Mouse (Mus musculus) forebrain, embryonic 10.5 days (tissue): ENCODE measurements around the gene Ppp1r9b. TPM values are rescaled to one million over a fixed set of nuclear protein-coding genes. Genes with fewer than 3 reads are reported as not detected.

Experiments used
- DNase-seq: peaks from one replicate; pipeline ENCODE4 v3.0.0-alpha.2; 2017; ENCODE audit warnings: low spot score; ENCODE audit errors: extremely low spot score
- H3K27ac ChIP-seq: fragments of 300-500 bp; sonication (generic); 2 replicates; pipeline ENCODE4 v1.5.1; 2016; ENCODE audit warnings: mild to moderate bottlenecking
- H3K27me3 ChIP-seq: fragments of 300-500 bp; sonication (generic); 2 replicates; pipeline ENCODE4 v1.6.1; 2016; ENCODE audit warnings: mild to moderate bottlenecking; ENCODE audit not compliant: poor library complexity, severe bottlenecking
- H3K36me3 ChIP-seq: fragments of 300-500 bp; sonication (generic); replicated peaks from 2 replicates; pipeline ENCODE4 v1.6.1; 2016; ENCODE audit warnings: mild to moderate bottlenecking, moderate library complexity
- H3K4me1 ChIP-seq: fragments of 300-500 bp; sonication (generic); 2 replicates; pipeline ENCODE4 v1.6.1; 2016
- H3K4me3 ChIP-seq: fragments of 300-500 bp; sonication (generic); 2 replicates; pipeline ENCODE4 v1.5.1; 2016; ENCODE audit warnings: mild to moderate bottlenecking, moderate library complexity
- H3K9me3 ChIP-seq: fragments of 300-500 bp; sonication (generic); 2 replicates; pipeline ENCODE4 v1.6.1; 2016; ENCODE audit warnings: mild to moderate bottlenecking, moderate library complexity
- WGBS: fragments of 180-500 bp; shearing (Covaris S2); methylation state at CpG from one replicate; pipeline ENCODE4 v1.1.7; 2016; 5-methylcytosine and 5-hydroxymethylcytosine counted together
- polyA plus RNA-seq: library from polyadenylated mRNA; unstranded; fragments of >200 nt; fragmentation: Nextera tagmentation; extraction: Ambion mirVana; gene quantifications from 2 replicates; pipeline ENCODE4 v1.2.1, GENCODE M21; 2016

Gene Ppp1r9b
- 8.7 and 10.7 TPM in 2 replicates for polyA plus RNA-seq

DNA sequence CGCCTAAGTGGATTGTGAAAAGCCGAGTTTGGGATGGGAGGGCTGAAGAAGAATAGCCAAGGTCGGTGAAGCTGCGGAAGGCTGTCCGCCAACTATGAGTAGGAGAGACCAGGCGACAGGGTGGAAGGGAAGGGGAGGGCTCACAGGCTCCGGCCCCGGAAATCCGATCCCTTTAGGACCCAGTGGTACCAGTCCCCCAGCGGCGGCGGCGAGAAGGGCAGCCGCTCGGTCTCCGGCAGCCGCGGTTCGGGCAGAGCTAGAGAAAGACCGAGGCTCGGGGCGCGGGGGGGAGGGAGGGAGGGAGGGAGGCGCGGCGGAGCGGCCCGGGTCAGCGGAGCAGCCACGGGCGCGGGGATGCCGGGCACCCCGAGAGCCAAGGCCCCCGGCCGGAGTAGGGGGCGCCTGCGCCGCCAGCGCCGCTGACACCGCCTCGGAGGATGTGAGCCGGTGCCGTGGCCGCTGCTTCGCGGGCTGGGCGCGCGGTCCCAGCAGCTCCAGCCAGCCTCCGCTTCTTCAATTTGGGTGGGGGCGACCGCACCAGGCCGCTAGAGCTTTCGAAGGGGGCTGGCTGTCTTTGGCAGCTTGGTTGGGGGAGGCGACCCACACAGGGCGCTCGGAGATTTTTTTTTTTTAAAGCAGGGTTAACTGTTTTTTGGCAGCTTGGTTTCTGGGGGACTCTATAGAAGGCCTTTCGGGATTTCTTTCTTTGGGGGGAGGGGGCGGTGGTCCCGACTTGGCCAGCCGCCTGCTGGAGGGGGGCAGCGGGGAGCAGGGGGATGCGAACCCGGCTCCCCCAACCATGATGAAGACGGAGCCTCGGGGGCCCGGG, at the start of gene Ppp1r9b:
Gene Ppp1r9b (plus strand): TSS at position 287 of the 829 bp plus-strand sequence.
- no peaks in the 10 kb centered on the region for H3K27me3 ChIP-seq
- peaks cover 94% of the 10 kb centered on the region for H3K4me1 ChIP-seq
- WGBS, result under 1% methylated on average over 64 of the region's 69 CpGs
- H3K36me3 ChIP-seq, result peaks cover 21% of the 10 kb centered on the region
- H3K4me3 ChIP-seq, result peak within 1 kb of the TSS; percentile 96
- peak; percentile 95 for DNase-seq
- peak within 1 kb of the TSS; percentile 97 for H3K27ac ChIP-seq
- H3K9me3 ChIP-seq, result no peaks in the 10 kb centered on the region

GRCm38 (mm10) chr11:94941121-94941520, 49.7 kb upstream of the Ppp1r9b start:
- Histone ChIP-seq H3K4me3 (no peak overlapping the region), H3K27ac (no peak overlapping the region), H3K9me3 (no peaks in the 10 kb centered on the region), H3K4me1 (peaks cover 26% of the 10 kb centered on the region), H3K27me3 (peaks cover 90% of the 10 kb centered on the region), H3K36me3 (peaks cover 10% of the 10 kb centered on the region)
- DNase-seq, result no peak
- WGBS, result 42% methylated on average over 9 of the region's 9 CpGs

DNA sequence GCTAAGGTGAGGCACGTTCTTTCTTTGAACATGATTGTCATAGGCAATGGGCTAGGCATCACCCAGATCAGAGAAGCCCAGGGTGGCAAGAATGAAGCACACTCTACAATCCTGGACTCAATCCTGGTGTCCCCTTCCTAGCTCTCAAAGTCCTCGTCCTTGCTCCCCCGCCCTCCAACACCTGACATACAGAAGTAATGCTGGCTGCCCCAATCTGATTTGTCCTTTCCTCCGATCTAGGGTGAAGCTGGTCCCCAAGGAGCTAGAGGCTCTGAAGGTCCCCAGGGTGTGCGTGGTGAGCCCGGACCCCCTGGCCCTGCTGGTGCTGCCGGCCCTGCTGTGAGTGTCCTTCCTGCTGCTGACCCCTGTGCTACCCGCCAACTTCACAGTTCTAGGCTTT, 49.1 kb upstream of the Ppp1r9b start:
- H3K27ac ChIP-seq, result 0 out of 2 replicates have a peak overlapping the region, but pooled peaks have one; percentile 20
- H3K4me3 ChIP-seq, result no peak overlapping the region
- WGBS, result 86% methylated on average over 8 of the region's 8 CpGs
- peaks cover 11% of the 10 kb centered on the region for H3K36me3 ChIP-seq
- H3K27me3 ChIP-seq, result peaks cover 84% of the 10 kb centered on the region
- peaks cover 19% of the 10 kb centered on the region for H3K4me1 ChIP-seq
- H3K9me3 ChIP-seq, result no peaks in the 10 kb centered on the region
- DNase-seq, result no peak

DNA sequence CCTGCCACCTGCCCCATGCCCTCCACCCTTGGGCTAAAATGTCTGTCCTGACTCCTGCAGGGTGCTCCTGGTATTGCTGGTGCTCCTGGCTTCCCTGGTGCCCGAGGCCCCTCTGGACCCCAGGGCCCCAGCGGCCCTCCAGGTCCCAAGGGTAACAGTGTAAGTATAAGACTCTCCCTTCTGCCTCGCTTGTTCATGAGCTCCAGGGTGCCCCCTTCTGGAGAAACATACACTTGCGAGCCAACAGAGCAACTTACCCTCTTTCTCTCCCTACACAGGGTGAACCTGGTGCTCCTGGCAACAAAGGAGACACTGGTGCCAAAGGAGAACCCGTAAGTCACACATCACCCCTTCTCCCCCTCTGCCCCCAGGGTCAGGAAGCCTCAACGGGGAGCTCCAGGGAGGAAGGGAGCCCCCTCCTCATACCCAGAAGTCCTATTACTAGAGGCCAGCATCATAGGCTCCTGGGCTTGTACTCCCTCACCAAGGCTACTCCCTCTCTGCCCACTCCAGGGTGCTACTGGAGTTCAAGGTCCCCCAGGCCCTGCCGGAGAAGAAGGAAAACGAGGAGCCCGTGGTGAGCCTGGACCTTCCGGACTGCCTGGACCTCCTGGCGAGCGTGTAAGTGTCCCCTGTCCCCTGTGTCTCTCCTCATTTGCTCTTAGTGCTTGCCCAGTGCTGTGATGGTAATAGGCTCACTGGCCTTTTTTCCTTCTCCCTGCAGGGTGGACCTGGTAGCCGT, 48.4 kb upstream of the Ppp1r9b start:
- Histone ChIP-seq H3K9me3 (no peaks in the 10 kb centered on the region), H3K4me1 (peaks cover 14% of the 10 kb centered on the region), H3K27me3 (peaks cover 85% of the 10 kb centered on the region), H3K4me3 (no peak overlapping the region), H3K36me3 (peaks cover 18% of the 10 kb centered on the region), H3K27ac (0 out of 2 replicates have a peak overlapping the region, but pooled peaks have one; percentile 20)
- DNase-seq, result no peak
- WGBS, result 50% methylated on average over 13 of the region's 13 CpGs

DNA sequence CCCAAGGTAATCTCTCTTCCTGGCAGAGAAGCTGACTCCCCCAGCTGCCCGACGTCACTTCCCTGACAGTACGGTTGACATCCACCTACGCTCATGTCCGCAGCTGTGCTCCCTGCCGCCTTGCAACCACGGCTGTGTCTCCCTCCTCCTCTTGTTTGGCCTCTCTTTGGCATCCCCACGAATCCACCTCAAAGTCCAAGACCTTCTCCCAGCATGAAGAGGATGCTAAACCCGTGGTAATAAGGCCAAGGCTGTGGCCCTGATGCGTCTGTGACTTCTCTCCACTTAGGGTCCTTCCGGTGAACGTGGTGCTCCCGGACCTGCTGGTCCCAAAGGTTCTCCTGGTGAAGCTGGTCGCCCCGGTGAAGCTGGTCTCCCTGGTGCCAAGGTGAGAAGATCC, 47.8 kb upstream of the Ppp1r9b start:
- H3K4me3 ChIP-seq, result no peak overlapping the region
- H3K9me3 ChIP-seq, result no peaks in the 10 kb centered on the region
- H3K27ac ChIP-seq, result no peak overlapping the region
- WGBS, result 83% methylated on average over 15 of the region's 15 CpGs
- H3K36me3 ChIP-seq, result peaks cover 22% of the 10 kb centered on the region
- peaks cover 8% of the 10 kb centered on the region for H3K4me1 ChIP-seq
- peaks cover 80% of the 10 kb centered on the region for H3K27me3 ChIP-seq
- DNase-seq, result no peak

- H3K4me3 ChIP-seq, result no peak overlapping the region
- peaks cover 11% of the 10 kb centered on the region for H3K4me1 ChIP-seq
- peaks cover 28% of the 10 kb centered on the region for H3K36me3 ChIP-seq
- H3K27me3 ChIP-seq, result peaks cover 67% of the 10 kb centered on the region
- no peaks in the 10 kb centered on the region for H3K9me3 ChIP-seq
- no peak overlapping the region for H3K27ac ChIP-seq
- 14% methylated on average over 8 of the region's 8 CpGs for WGBS
- no peak for DNase-seq
Measured at GRCm38 (mm10) chr11:94944295-94944694, 46.5 kb upstream of the Ppp1r9b start.

- H3K4me1 ChIP-seq, result peaks cover 11% of the 10 kb centered on the region
- 86% methylated on average over 12 of the region's 12 CpGs for WGBS
- H3K27me3 ChIP-seq, result peaks cover 58% of the 10 kb centered on the region
- H3K36me3 ChIP-seq, result peaks cover 36% of the 10 kb centered on the region
- no peak overlapping the region for H3K4me3 ChIP-seq
- H3K27ac ChIP-seq, result no peak overlapping the region
- H3K9me3 ChIP-seq, result peaks cover 4% of the 10 kb centered on the region; the same call in 1 of the 2 replicates
- DNase-seq, result no peak
Measured at GRCm38 (mm10) chr11:94945236-94945635, 45.6 kb upstream of the Ppp1r9b start.

DNA sequence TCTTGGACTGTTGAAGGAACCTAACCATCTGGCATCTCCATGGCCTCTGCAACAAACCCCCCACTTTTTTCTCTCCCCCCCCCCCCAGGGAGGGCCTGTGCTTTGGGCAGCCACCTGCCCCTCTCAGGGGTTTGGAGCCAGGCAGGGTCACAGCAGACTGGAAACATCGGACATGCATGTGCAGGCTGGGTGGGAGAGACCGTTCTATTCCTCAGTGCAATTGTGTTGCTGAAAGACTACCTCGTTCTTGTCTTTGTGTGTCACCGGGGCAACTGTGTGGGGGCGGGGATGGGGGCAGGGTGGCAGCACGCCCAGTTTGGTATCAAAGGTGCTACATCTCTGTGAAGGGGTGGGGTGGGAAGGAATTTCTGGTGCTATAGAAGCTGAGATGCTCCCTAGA, 38.7 kb upstream of the Ppp1r9b start:
- Histone ChIP-seq H3K36me3 (peaks cover 32% of the 10 kb centered on the region), H3K9me3 (peaks cover 5% of the 10 kb centered on the region; the same call in 1 of the 2 replicates), H3K4me3 (peak overlapping the region; percentile 18), H3K27me3 (peaks cover 12% of the 10 kb centered on the region; the same call in 1 of the 2 replicates), H3K4me1 (peaks cover 39% of the 10 kb centered on the region), H3K27ac (peak overlapping the region; percentile 87)
- WGBS, result 8% methylated on average over 6 of the region's 6 CpGs
- DNase-seq, result no peak

GRCm38 (mm10) chr11:94955103-94955502, 35.7 kb upstream of the Ppp1r9b start:
- Histone ChIP-seq H3K9me3 (peaks cover 2% of the 10 kb centered on the region; the same call in 1 of the 2 replicates), H3K36me3 (peaks cover 12% of the 10 kb centered on the region), H3K27ac (peak overlapping the region; percentile 75), H3K4me1 (peaks cover 43% of the 10 kb centered on the region), H3K27me3 (peaks cover 9% of the 10 kb centered on the region; the same call in 1 of the 2 replicates), H3K4me3 (no peak overlapping the region)
- no peak for DNase-seq
- 75% methylated on average over 9 of the region's 9 CpGs for WGBS

DNA sequence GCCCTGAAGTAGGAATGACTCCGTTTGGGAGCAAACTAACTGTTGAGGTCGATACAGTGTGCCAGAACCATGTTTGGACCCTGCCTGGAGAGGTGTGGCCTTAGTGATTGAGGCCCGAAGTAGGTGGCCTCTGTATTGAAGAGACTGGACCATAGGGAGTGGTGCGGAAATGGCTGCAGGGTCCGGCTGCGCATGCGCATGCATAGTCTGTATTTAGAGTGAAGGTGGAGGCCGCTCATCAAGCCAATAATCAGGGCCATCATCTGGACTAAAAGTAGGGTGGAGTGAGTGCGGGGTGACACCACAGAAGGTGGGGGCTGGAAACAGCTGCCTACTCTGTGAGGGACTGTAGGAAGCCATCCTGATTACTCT, 33.2 kb upstream of the Ppp1r9b start:
- Histone ChIP-seq H3K9me3 (no peaks in the 10 kb centered on the region), H3K36me3 (no peaks in the 10 kb centered on the region), H3K27me3 (peaks cover 4% of the 10 kb centered on the region; the same call in 1 of the 2 replicates), H3K27ac (peak overlapping the region; percentile 63), H3K4me1 (peaks cover 34% of the 10 kb centered on the region), H3K4me3 (no peak overlapping the region)
- no peak for DNase-seq
- 87% methylated on average over 9 of the region's 9 CpGs for WGBS

GRCm38 (mm10) chr11:94958065-94958858, 32.6 kb upstream of the Ppp1r9b start:
- Histone ChIP-seq H3K27me3 (peaks cover 4% of the 10 kb centered on the region; the same call in 1 of the 2 replicates), H3K4me3 (no peak overlapping the region; the same call in 1 of the 2 replicates), H3K4me1 (peaks cover 30% of the 10 kb centered on the region), H3K27ac (peak overlapping the region; percentile 63), H3K36me3 (no peaks in the 10 kb centered on the region), H3K9me3 (no peaks in the 10 kb centered on the region)
- 26% methylated on average over 8 of the region's 8 CpGs for WGBS
- no peak for DNase-seq

DNA sequence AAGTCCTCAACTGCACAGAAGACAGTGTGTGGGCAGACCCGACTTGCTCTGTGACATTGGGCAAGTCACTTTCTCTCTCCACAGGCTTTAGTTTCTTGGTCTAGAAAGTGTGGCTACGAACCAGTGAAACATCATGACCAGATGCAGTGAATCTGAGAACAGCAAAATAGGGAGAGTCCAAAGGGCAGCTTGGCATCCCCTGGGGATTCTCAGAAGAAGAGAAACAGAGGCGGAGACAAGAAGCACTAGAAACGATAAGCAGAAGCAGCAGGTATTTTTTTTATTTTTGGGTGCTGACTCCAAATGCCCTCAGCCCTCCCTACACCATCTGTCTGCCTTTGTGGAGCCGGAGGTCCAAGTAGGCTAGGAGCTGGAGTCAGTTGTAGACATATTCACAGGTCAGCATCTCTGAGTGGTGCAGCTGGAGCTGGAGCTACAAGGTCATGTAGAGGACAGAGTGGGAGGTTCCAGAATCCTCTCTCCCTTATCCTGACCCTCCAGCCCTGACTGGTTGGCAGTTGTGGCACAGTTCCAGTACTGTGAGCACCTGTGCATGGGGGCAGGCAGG, 28.2 kb upstream of the Ppp1r9b start:
- Histone ChIP-seq H3K4me3 (no peak overlapping the region), H3K27ac (no peak overlapping the region), H3K36me3 (no peaks in the 10 kb centered on the region), H3K27me3 (no peaks in the 10 kb centered on the region), H3K4me1 (peaks cover 19% of the 10 kb centered on the region), H3K9me3 (no peaks in the 10 kb centered on the region)
- 87% methylated on average over 5 of the region's 5 CpGs for WGBS
- no peak for DNase-seq
